Mouse (Mus musculus): ENCODE results near the gene Kcns1. TPM values are rescaled to one million over a fixed set of nuclear protein-coding genes. Genes with fewer than 3 reads are reported as not detected.

The Kcns1 gene
- total RNA-seq, 2 experiments from 2014 or later, result 21.8 to 23.2 TPM

GRCm38 (mm10) chr2:164174649-164175395 is 3.9 kb upstream of the Kcns1 start:
- peak; percentile 85 to 89 for DNase-seq (ENCODE audit: low spot score in 2 of 2)

GRCm38 (mm10) chr2:164173394-164173793 is 2.5 kb upstream of the Kcns1 start:
- DNase-seq (ENCODE audit: low spot score in 2 of 2), result no peak

- DNase-seq (ENCODE audit: low spot score in 2 of 2), result peak in 1 of 2 experiments; percentile 30
Measured at GRCm38 (mm10) chr2:164170326-164170725, 587 bp downstream of the Kcns1 start.

GRCm38 (mm10) chr2:164168571-164168946 is 2.4 kb downstream of the Kcns1 start:
- peak; percentile 31 to 39 for DNase-seq (ENCODE audit: low spot score in 2 of 2)

- no peak for DNase-seq (ENCODE audit: low spot score in 2 of 2)
Measured at GRCm38 (mm10) chr2:164167752-164168570, 3.0 kb downstream of the Kcns1 start.

GRCm38 (mm10) chr2:164164941-164165340 is 6.0 kb downstream of the Kcns1 start:
- DNase-seq (ENCODE audit: low spot score in 2 of 2), result no peak

GRCm38 (mm10) chr2:164161515-164162055 is 9.3 kb downstream of the Kcns1 start:
- DNase-seq (ENCODE audit: low spot score in 2 of 2), result no peak

- no peak for DNase-seq (ENCODE audit: low spot score in 2 of 2)
Measured at GRCm38 (mm10) chr2:164158838-164159237, 12.1 kb downstream of the Kcns1 start.

- DNase-seq (ENCODE audit: low spot score in 2 of 2), result no peak
Measured at GRCm38 (mm10) chr2:164156158-164156557, 14.8 kb downstream of the Kcns1 start.

GRCm38 (mm10) chr2:164154007-164154406 is 16.9 kb downstream of the Kcns1 start:
- no peak for DNase-seq (ENCODE audit: low spot score in 2 of 2)

GRCm38 (mm10) chr2:164152341-164152740 is 18.6 kb downstream of the Kcns1 start:
- no peak for DNase-seq (ENCODE audit: low spot score in 2 of 2)

GRCm38 (mm10) chr2:164150086-164150760 is 20.7 kb downstream of the Kcns1 start:
- DNase-seq (ENCODE audit: low spot score in 2 of 2), result no peak

GRCm38 (mm10) chr2:164146556-164146955 is 24.4 kb downstream of the Kcns1 start:
- DNase-seq (ENCODE audit: low spot score in 2 of 2), result no peak

- DNase-seq (ENCODE audit: low spot score in 2 of 2), result no peak
Measured at GRCm38 (mm10) chr2:164144541-164144940, 26.4 kb downstream of the Kcns1 start.

GRCm38 (mm10) chr2:164144025-164144424 is 26.9 kb downstream of the Kcns1 start:
- no peak for DNase-seq (ENCODE audit: low spot score in 2 of 2)

GRCm38 (mm10) chr2:164142021-164142420 is 28.9 kb downstream of the Kcns1 start:
- peak; percentile 43 to 45 for DNase-seq (ENCODE audit: low spot score in 2 of 2)

GRCm38 (mm10) chr2:164137754-164138153 is 33.2 kb downstream of the Kcns1 start:
- peak; percentile 19 to 35 for DNase-seq (ENCODE audit: low spot score in 2 of 2)

GRCm38 (mm10) chr2:164136393-164136792 is 34.5 kb downstream of the Kcns1 start:
- no peak for DNase-seq (ENCODE audit: low spot score in 2 of 2)

- DNase-seq (ENCODE audit: low spot score in 2 of 2), result no peak
Measured at GRCm38 (mm10) chr2:164135367-164135766, 35.5 kb downstream of the Kcns1 start.

GRCm38 (mm10) chr2:164134563-164134962 is 36.4 kb downstream of the Kcns1 start:
- DNase-seq (ENCODE audit: low spot score in 2 of 2), result peak; percentile 22 to 33

- DNase-seq (ENCODE audit: low spot score in 2 of 2), result no peak
Measured at GRCm38 (mm10) chr2:164131586-164131985, 39.3 kb downstream of the Kcns1 start.
